Mouse (Mus musculus): ENCODE results near the gene Kncn.

Kncn gene

DNA sequence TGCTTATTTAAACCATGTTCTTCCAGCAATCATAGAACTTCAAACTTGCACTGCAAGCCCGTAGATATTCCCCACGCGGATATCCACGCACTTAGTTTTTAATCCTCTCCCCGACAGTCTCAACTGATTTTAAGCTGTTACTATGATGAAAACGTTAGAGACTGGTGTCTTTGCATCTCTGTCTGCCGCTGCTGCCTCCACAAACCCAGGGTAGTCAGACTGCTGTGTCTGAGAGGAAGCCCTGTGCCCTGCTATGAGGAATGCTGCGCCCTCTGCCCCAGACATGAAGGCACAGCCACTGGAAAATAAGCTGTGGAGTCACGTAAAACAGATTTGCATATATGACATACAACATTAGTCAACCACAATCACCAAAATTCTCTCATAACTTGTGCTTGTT is 5.4 kb upstream of the Kncn start:
- no peak for DNase-seq (ENCODE audit: low spot score)

DNA sequence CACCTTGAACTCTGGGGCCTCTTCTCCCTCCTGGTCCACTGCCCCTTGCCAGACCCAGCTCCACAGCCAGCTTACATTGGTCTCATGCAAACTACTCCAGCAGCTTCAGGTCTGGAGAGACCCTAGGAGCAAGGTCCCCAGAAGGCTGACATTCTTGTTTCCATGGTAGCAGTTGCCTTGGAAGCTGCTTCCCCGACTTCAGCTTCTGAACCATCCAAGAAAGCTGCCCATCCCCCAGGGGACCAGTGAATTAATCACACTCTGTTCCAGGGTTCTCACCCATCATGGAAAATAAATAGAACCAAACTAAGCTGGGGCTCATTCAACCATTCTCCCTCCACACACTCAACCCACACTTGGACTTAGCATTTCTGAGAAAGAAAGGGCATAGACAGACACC is 3.0 kb upstream of the Kncn start:
- DNase-seq (ENCODE audit: low spot score), result no peak

DNA sequence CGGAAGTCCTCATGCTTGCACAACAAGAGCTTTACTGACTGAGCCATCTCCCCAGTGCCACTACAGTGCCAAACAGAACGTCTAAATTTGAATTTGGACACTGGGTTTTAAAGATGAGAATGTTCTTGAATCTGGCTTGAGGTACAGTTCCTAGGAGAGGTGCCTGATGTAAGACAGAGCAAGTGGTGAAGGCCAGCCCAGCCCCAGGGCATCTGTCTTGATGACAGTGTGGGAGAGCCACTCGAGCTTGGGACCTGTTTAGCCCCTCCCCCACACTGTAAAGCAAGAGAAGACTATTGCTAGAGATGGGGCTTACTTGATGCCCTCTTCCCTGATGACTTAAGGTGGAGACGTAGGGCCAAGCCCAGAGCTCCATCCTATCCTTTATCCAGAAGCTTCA is 2.0 kb upstream of the Kncn start:
- no peak for DNase-seq (ENCODE audit: low spot score)

GRCm38 (mm10) chr4:115885846-115886245 is 1.6 kb downstream of the Kncn start:
- DNase-seq (ENCODE audit: low spot score), result no peak

DNA sequence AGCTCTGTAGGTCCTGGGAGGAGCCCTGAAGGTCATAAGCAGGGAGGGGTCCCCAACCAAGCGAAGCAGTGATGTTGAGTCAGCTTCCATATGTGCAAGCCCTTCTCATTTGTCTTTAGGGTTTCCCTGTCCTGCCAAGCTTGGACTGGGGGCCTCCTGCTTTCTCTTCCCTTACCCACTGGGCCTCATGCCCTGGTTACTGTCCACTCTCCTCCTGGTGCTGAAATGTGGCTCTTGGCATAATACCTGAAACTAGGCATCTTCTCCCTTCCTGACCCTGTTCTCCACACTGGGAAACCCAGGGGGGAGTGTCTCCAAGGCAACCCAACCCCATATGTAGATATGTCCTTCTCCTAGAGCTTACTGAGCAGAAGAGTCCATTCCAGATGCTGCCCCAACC is 2.7 kb downstream of the Kncn start:
- DNase-seq (ENCODE audit: low spot score), result no peak

DNA sequence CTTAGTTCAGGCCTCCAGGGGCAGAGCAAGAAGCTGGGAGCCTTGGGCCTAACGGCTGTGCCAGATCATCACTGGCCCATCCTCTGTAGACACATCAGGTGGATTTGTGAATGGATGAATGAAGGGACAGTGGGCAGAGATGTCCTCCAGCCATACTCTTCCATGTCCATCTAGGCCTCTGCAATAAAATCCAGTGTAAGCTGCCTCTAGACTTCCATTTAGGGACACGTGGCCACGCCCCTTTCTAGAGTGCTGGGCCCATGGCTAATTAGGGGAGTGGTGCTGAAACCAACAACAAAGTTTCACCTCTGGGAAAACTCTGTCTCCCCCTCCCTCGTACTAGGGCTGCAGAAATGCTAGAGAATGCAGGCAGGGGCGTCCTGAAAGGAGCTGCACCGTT is 5.9 kb downstream of the Kncn start:
- no peak for DNase-seq (ENCODE audit: low spot score)

DNA sequence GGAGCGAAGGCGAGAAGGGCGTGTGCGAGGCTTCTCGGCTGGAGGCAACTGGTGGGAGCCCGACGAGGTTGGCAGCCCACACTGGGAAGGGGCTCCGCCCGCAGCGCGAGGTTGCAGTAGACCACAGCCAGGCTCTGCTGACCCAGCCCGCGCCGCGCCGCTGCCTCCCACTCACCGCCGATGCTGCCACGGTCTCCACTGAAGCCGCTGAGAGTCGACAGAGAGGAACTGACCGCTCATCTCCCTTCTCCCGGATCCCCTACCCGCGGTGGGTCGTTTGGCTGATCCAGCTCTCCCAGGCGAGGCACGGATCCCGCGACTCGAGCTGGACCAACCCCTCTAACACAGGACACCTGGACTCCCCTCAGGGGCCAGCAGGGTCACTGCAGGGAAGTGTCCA is 6.4 kb downstream of the Kncn start, which contains the start of gene 6430628N08Rik:
6430628N08Rik (plus strand) TSS at position 113 of the 400 bp plus-strand sequence.
- no peak for DNase-seq (ENCODE audit: low spot score)

GRCm38 (mm10) chr4:115894281-115894680 is 10.1 kb downstream of the Kncn start:
- no peak for DNase-seq (ENCODE audit: low spot score)

GRCm38 (mm10) chr4:115897901-115898631 is 13.9 kb downstream of the Kncn start:
- DNase-seq (ENCODE audit: low spot score), result no peak

DNA sequence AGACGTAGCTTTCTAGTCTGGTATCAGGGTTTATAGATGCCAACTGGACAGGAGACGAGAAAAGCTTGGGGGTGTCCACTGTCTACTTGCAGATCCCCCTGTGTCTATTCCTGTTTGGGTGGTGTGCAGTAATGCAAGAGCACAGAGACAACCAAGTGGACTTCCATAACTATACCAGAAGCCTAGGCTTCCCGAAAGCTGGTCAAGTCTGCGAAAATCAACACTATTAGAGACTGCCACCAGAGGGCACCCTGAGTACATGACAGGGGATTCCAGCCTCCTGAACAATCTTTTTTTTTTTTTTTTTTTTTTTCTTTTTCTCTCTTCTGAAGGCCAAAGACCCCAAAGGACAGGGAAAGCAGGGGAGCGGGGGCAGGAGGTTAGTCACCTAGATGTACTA is 18.6 kb downstream of the Kncn start:
- DNase-seq (ENCODE audit: low spot score), result peak; percentile 52

DNA sequence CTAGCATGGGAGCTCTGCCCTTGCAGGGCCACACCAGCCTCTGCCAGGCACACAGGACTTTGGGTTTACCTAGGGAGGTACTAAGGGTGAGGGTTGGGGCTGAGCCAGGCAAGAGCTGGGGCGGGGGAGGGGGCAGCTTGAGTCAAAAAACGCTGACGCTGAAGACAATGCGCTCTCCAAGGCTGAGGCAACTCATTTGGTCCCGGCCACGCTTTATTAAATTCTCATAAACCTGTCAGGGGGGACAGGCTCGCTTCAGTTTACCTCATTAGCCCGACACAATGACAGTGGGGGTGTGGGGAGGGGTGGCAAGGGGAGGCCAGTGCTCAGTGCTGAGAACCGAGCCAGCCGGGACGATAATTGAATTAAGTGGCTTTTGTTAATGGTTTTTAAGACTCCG is 20.2 kb downstream of the Kncn start:
- DNase-seq (ENCODE audit: low spot score), result no peak

GRCm38 (mm10) chr4:115905701-115906100 is 21.5 kb downstream of the Kncn start:
- no peak for DNase-seq (ENCODE audit: low spot score)

- DNase-seq (ENCODE audit: low spot score), result no peak
These were observed 22.6 kb downstream of the Kncn start for GRCm38 (mm10) chr4:115906791-115907190.

GRCm38 (mm10) chr4:115907994-115908393 is 23.8 kb downstream of the Kncn start:
- DNase-seq (ENCODE audit: low spot score), result no peak

DNA sequence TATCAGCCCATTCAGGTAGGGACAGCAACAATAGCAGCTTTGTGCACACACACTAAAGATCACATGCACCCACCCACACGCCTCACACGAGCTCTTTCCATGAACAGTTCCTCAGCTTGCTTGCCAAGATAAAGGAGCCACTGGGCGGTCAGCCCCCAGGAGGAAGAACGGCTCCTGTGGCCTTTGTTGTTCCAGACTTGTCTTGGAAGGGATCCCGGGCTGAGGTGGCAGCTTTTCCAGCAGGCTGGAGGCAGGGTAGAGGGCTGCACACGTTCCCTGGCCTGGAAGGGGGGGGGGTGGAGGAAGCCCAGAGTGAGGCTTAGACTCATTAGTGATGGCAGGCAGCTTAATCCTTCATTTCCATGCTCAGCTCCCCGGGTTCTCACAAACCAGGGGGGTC is 24.4 kb downstream of the Kncn start:
- no peak for DNase-seq (ENCODE audit: low spot score)

DNA sequence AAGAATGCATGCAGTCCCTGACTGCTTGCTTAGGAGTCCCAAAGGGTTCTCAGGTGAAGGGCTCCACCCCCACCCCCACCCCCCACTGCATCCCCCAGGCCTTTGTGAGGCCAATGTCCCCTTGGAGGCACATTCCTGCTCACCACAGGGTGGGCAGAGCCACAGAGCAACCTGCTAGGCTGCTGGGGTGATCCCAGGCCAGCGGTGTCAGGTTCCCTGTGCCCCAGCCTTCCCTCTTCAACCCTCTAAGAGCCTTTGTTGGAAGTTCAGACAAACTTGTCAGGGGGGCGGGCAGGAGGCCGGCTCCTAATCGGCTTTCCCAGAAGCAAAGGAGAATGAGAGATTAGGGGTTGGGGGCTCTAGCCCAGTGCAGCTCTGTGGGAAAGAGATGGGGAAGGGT is 27.4 kb downstream of the Kncn start:
- DNase-seq (ENCODE audit: low spot score), result no peak

GRCm38 (mm10) chr4:115919911-115920310 is 35.7 kb downstream of the Kncn start:
- no peak for DNase-seq (ENCODE audit: low spot score)

GRCm38 (mm10) chr4:115922688-115923087 is 38.5 kb downstream of the Kncn start:
- DNase-seq (ENCODE audit: low spot score), result no peak

- no peak for DNase-seq (ENCODE audit: low spot score)
These were observed 39.2 kb downstream of the Kncn start for GRCm38 (mm10) chr4:115923262-115923880.

GRCm38 (mm10) chr4:115927637-115928036 is 43.4 kb downstream of the Kncn start:
- DNase-seq (ENCODE audit: low spot score), result no peak

- no peak for DNase-seq (ENCODE audit: low spot score)
These were observed 47.4 kb downstream of the Kncn start for GRCm38 (mm10) chr4:115931556-115932088.

GRCm38 (mm10) chr4:115935835-115936581 is 51.8 kb downstream of the Kncn start:
- no peak for DNase-seq (ENCODE audit: low spot score)

- DNase-seq (ENCODE audit: low spot score), result no peak
These were observed 52.4 kb downstream of the Kncn start for GRCm38 (mm10) chr4:115936646-115937045.

Data from T-cell, adult 2 months (primary cell).